Mouse (Mus musculus) embryonic fibroblast, embryonic 13.5 days (primary cell): ENCODE measurements around the gene Hspa8.

ENCODE experiments used
- CTCF ChIP-seq: IDR thresholded peaks from 2 replicates; pipeline ENCODE4 v1.5.1; 2011; ENCODE audit warnings: mild to moderate bottlenecking, control low read depth, low read length, moderate library complexity, borderline replicate concordance; ENCODE audit not compliant: insufficient read depth
- POLR2A ChIP-seq: IDR thresholded peaks from 2 replicates; pipeline ENCODE4 v1.6.1; 2011; ENCODE audit warnings: low read depth, mild to moderate bottlenecking, control low read depth, low read length, moderate library complexity

GRCm38 (mm10) chr9:40781726-40782581 is 18.8 kb upstream of the Hspa8 start:
- TF ChIP-seq POLR2A, result no peak
- no peak for TF ChIP-seq CTCF
